Mouse (Mus musculus) cerebellum, adult 2 months (tissue): ENCODE measurements around the gene Pik3r2.

Experiments used
- CTCF ChIP-seq: fragments of 200-500 bp; IDR thresholded peaks from 2 replicates; pipeline ENCODE4 v1.5.1; 2011; ENCODE audit warnings: low read depth, mild to moderate bottlenecking, control low read depth, low read length, moderate library complexity, borderline replicate concordance; ENCODE audit not compliant: insufficient read depth
- POLR2A ChIP-seq: fragments of 200-500 bp; IDR thresholded peaks from 2 replicates; pipeline ENCODE4 v1.6.1; 2011; ENCODE audit warnings: low read length, control low read depth, borderline replicate concordance; ENCODE audit not compliant: insufficient read depth

GRCm38 (mm10) chr8:70754043-70754870 is 22.3 kb downstream of the Pik3r2 start, which contains the start of gene Rab3a:
- TF ChIP-seq POLR2A = peak; percentile 72; the same call in 1 of the 2 replicates
- no peak for TF ChIP-seq CTCF
